Mouse (Mus musculus): ENCODE data around the gene Rad21l.

Gene Rad21l

DNA sequence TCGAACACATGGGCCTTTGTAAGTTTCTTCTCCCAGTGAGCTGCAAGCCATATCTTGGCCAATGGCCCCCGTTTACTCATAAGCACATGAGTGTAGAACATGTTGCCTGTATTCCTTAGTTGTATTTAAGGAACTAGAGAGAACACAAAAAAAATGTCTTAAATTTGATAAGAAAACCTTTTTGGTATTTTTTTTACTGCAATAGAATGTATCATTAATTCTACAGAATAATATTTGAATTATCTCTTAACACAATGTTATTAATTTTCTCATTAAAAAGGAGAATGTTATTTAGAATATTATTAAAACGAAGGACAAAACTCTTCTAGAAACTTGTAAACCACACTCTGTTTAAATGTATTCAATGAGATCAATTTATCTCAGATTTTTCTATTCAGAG, at the start of gene Rad21l:
Gene Rad21l (minus strand): TSS at position 101 of the 400 bp plus-strand sequence.
- DNase-seq = no peak

DNA sequence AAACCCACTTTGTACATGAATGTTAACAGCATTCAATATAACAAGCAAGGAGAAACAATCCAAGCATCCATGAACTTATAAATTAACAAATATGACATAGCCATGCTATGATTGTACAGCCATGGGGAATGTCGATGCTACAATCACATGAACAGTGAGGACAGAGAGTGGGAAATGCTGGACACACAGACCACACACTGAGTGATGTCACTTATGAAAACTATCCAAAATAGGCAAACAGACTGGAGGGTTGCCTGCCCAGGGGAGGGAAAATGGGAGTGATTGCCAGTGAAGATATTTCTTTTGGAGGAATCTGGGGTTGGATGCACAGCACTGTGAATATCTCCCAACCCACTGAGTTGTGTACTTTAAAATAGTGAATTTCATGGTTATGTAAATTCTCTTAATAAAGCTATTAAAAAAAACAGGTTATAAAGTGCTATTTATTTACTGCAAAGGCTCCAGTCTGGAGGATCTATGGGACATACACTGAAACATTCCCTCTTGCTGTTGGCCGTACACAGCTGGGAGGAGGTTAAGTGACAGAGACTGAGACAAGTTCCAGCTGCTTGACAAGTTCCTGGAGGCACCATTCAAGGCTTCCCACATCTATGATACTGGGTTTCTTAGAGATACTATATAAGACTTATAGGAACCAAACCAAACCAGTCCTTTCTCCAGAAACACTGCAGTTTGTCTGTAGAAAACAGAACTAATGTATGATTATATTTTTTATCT, 48.2 kb upstream of the Rad21l start:
- no peak for DNase-seq

DNA sequence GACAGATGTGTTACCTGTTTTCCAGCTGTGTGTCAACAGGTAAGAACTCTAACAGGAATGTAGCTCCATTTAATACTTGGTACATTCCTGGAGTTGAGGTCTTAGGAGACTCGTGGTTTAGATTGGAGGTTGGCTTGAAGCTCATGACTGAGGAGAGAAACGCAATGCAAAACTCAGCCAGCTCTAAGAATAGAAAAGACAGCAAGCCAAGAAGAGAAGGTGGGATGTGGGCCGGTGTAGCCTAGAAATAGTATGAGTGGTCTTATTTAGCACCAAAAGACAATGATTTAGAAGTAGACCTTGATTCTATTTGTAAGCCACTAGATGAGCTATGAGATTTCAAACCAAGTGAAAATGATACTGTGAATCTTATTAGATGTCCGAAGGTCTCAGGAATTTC, 47.2 kb upstream of the Rad21l start:
- DNase-seq = no peak

DNA sequence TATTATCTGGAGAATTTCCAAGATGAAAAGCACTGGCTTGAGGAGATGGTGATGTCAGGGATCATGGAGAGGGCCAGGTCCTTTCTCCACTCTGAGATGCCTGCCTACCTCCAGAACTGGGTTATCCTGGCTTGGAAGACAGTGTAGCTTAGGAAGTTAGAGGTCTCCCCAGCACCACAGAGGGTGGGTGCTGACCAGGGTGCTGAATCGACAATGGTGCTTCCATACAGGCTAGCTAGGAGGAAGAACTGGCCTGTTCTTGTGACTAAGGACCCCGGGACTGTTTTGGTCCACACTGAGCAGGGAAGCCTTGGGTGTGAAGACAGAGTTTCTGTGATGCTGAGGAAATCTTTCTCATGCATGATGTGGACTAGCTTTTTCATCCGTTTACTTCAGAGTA, 44.3 kb upstream of the Rad21l start:
- DNase-seq = peak; percentile 17

DNA sequence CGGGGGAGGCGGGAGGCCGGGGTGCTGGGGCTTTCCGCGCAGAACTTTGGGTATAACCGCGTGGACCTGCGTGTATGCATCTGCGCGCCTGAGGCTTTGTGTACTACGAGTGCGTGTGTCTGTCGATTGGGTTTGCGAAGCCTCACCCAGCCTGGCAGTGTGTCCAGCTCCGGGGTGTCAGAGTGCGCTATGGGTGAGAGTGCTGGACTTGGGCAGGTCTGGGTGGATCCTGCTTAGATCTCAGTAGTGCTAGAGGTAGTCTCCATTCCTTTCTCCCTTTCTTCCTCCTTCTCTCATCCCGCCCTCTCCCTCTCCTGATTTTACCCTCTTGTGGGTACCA, 34.5 kb upstream of the Rad21l start:
- peak; percentile 58 for DNase-seq

DNA sequence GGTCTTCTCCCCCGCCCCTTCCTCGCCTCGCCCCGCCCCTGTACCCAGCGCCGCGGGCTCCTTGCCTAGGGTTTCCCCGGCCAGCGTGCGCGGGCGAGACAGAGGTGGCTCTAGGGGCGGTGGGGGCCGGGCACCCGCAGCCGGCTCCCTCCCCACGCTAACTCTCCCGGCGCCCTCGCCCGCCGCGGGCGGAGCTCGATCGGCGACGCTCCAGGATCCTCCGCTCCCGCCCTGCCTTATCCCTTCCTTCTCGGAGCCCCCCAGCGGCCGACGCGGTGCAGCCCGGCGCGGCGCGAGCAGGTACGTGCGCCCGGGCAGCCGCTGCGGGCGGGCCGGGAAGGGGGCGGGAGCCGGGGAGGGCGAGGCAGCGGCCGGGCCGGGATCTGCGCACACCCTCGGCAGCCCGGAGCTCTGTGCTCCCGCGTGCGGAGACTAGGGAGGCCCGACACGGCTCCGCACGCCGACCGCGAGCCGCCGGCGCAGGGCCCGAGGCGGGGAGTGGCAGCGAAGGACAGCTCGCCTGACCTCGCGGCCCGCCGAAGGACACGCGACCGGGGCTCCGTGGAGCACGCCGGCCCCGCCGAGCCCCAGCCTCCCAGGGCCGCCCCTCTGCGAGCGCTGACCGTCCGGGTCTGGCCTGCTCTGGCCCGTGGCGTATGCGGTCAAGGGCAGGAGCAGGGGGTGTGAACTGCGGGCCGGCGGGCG, 34.0 kb upstream of the Rad21l start:
- peak; percentile 77 for DNase-seq

DNA sequence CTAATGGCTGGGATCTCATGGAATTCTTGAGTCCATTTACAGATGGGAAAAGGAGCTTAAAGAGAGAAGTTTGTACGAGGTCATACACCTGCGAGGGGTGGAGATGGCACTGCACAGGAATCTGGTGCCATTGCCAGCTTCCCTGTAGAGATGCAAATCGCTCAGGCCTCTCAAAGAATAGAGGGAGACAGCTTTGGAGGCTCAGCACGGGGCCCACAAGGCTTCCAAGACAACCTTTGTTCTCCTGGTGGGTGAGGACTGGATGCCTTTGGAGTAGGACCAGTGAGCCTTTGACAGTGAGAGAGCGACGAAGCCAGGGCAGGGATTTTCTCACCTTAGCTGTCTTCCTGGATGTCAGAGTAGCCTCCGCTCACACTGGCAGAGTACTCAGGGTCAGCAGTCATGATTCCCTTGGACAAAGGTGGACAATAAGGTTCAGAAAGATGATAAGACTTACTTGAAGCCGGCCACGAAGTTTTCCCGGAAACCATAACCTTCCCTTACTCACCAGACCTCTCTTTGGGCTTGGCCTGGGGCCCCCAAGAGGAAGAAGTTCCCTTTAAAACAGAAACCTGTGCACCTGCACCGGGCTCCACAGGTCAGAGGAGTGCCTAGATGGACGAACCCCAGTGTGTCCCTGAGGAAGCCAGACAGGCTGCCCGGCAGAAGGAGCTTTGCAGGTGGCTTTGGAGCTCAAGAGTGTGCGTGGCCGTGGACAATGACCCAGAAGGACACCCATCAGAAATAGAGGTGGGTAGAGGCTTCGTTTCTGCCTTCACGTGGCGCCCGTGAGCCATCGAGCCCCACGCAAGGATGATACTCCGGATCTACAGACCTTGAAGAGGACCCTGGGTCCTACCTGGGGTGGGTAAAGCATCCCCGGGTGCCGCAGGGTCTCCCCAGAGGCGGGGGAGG, 33.2 kb upstream of the Rad21l start, which contains the start of gene Tmem74b:
Gene Tmem74b (plus strand): TSS at position 778 of the 915 bp plus-strand sequence.
- peak; percentile 7 for DNase-seq

DNA sequence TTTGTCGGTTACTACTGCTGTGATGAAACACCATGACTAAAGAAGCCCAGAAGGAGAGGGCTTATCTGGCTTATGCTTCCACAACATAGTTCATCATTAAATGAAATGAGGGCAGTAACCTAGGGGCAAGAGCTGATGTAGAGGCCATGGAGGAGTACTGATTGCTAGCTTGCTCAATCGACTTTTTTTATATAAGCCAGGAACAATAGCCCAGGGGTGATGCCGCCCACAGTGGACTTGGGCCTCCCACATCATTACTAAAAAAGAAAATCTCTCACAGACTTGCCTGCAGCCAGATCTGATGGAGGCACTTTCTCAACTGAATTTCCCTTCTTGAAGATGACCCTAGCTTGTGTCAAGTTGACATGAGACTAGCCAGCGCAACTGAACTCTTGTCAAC, 14.6 kb upstream of the Rad21l start:
- no peak for DNase-seq

DNA sequence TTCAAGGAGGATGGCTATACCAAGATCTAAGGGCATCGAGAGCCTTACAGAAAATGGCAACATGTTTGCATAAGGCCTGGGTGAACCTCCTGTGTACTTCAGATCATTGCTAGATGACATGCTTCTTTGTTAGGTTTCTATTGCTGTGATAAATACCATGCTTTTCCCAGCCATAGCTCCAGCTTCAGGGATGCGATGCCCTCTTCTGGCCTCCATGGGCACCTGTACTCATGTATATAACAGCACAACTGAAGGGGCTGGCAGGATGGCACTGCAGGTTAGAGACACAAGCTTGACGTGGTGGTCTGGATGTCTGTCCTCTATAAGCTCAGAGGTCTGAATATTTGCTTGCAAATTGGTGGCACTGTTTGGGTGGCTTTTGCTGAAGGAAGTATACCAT, 14.0 kb upstream of the Rad21l start:
- DNase-seq = peak; percentile 59

DNA sequence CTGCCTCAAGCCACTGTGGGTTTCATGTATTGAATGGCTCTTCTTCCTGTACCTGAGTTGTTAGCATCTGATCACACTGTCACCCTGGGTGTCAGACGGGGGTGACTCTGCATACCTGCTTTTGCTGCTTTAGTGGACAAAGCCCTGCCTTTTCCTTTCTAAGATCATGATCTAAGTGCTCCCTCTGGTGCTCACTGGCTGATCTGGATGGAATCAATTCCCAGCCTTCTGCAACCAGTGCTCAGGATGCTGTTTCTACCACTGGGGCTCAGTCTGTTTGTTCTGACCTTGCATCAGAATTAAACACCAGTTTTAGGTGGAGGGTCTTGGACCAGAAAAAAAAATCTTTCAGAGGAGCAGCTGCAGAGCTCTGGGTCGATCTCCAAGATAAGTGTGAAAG, 7.9 kb upstream of the Rad21l start:
- peak; percentile 12 for DNase-seq

DNA sequence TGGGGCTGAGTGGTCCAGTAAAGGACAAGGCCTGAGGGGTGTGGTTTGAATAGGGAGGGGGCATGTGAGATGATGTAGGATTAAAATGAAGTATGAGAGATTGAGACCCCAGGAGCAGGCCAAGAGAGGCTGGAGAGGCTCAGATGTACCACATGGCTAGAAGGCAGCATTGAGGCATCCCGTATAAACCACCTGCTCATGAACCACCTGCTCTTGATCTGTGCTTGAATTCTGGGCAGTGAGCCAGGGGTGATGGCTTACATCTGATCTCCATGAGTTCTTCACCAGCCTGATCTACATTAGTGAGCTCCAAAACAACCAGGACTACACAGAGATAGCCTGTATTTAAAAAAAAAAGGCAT, 2.6 kb upstream of the Rad21l start:
- DNase-seq = peak; percentile 21

DNA sequence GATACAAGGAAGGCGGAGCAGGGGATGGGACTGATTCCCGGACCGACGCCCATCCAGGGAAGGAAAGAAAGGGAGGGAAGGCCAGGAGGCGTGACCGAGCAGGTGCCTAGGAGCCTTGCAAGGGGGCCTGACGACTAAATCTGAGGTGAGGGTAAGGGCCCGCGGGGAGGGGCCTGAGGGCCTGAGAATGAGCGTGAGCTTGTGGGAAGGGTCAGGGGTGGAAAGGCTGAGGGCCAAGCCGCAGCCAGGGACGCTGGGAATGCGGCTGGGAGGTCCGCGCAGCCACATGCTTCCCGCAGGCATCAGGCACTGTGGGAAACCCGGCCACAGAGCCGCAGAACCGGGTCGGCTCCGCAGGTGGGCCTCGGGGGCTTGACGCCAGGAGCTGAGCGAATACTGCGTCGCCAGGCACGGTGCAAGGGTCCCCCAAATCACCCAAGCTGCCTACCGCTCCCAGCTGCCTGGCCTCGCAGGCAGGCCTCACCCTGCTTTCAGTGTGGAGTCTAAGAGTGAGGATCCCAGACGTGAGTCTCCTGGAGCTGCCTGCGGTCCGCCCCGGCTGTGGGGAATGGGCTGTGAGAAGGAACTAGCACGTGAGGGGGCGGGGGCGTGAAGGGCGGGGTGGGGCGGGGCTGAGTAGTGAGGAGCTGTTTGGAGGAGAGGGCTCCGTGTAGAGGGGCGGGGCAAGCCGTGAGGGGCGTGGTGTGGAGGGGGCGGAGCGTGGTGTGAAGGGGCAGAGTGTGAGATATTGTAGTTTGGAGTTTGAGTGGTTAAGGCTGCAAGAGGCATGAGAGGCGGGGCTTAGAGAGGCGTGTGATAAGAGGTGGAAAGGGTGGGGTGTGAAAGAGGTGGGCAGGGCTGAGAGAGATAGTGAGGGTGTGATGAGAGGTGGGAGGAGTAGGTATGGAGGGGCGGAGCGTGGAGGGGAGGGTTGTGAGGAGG, 2.0 kb upstream of the Rad21l start:
- DNase-seq = peak; percentile 24

DNA sequence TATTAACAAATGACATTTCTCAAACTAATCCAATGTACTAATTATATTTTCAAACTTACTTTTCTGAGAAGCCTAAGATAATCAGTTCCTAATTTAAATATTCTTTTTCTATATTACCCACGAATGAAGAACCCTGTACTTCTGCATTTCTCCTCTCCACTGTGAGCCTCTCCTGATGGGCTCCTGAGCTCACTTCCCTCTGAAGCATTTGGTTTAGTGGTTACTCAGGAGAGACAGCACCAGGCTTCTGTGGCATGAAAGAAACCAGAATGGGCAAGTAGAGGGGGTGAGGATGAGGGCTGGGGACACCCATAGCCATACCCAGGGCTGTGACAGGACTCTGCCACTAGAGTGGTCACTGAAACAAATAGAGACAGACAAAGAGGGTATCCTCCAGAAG, 16.3 kb downstream of the Rad21l start:
- no peak for DNase-seq

DNA sequence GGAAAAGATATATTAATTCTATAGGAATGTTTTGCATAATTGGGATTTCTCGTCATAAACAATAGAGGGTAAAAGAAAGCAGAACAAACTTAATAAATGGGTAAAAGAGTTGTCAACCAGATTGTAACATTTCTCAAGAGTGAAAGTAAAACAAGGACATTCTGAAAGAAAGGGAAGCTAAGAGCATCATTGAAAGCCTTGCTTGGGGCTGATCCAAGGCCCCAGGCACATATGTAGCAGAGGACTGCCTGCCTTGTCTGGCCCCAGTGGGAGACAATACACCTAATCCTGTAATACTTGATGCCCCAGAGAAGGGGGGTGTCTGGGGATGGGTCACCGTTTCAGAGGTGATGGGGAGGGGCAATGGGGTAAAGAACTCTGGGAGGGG, 32.3 kb downstream of the Rad21l start:
- DNase-seq = no peak

DNA sequence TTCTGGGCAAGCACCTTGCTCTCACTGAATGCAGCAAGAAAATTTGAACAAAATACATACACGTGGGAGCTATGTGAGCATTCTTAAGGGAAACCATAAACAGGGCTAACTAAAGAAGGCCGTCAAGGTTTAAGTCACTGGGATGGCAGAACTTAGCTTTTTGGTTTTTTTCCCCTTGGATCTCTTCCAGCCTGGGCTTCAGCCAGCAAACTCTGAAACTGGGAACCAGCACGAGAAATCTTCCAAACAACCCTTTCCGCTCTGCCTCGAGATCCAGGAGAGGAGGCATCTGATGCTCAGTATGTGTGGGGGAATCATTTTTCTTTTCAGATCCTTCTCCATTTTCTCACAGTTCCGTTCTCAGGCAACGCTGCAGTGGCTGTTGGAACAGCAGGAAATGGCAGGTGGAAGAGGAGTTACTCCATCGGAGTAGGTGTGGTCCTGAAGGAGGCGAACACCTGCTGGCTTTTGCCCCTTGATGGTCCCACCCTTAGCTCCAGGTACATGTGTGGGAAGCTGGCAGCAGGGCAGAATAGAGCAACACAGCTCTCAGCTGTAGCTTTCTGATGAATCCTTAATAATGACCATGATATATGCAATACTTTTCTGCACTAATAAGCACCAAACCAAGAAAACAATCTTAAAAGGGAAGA, 32.8 kb downstream of the Rad21l start:
- DNase-seq = no peak

DNA sequence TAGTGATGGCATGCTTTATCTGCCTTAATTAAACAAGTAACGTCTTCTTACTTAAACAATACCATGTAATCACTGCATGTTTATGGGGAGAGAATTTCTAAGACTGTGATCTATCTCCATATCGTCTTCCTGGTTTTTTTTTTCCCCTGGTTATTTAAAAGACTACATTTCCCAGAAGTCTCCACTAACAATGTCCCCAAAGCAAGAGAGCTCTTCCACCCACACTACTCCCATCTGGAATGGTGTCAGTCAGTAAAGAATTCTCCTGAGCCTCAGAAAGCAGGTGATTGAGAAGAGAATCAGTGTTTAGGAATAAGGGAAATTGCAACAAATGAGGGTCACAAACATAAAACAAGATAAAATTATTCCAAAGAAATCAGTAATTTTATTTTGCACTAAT, 33.4 kb downstream of the Rad21l start:
- peak; percentile 39 for DNase-seq

DNA sequence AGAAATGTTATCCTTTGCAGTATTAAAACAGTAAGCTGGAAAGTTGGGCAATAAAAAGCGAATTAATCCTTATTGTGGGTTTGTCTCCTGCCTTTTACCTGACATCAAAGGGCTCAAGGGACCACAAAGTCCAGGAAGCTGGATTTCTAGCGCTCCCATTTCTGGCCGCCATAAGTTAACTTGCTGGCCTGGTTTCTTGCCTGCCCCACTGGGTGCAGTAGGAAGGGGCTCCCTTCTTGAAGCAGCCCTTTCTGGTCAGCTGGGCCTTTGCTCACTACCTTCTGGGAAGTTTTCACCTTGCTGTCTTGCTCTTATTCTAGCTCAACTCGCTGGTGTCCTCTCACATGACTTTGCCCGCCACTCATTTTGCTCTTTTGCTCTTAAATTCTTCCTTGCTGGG, 35.4 kb downstream of the Rad21l start:
- DNase-seq = no peak

DNA sequence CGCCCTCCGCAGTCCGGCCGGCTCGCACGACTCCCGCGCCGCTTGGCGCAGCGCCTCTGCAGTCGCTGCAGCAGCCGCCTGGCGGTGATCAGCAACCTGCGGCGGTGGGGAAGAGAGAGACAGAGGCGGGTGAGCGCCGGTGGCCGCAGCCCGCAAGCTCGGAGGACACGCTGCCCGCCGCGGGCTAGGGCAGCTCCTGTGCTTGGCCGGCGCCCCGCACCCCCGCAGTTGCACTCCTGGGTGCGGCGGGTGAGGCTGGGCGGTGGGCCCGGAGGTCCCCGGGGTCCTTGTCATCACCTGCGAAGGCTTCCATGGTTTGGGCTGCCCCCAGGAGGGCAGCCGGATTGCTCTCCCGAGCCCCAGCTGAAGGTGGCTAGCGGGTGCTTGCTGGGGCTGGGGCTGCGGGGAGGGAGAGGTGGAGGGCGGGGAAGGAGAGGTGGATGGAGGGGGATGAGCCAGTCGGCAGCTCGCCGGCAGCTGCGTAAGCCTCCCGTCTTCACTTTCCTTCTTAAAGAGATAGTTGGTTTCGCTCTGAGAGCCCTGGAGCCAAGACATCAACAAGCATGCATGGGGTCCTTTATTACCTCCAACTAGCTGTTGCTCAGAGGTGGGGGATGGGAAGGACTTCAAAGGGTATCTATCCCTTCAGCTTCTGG, 36.0 kb downstream of the Rad21l start, which contains the start of gene Snph:
Gene Snph (minus strand): TSS at position 435 of the 656 bp plus-strand sequence.
- DNase-seq = peak; percentile 77

DNA sequence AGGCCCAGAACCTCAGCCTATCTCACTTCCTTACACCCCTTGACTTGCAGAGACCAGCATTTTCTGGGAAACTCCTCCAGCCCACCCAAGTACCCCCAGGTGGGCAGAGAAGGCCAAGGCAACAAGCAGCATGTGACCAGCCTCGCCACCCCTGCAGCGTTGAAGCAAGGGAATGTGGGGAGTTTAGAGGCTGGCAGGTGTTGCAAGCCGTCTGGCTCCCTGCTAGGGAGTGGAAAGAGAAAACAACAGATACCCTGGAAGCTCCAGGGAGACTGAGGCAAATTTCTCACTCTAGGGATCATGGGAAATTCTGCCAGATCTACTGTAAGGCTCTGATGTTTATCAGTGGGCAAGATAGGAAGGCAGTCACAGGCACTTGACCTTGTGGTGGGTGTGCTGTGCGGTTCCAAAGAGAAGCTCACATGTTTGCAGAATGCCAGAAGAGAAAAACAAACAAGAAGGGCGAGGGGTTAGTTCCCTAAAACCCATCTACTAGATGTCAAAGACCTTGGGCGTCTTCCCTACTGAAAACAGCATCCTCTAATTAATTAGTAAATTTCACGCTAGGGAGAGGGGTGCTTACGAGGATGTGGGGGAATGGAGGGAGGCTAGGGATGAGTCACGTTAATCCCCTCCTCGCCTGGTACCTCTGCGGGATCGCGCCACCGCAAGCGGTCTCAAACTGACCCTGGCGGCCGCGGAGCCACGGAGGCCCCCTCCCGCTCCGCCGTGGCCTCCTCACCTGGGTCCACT, 36.8 kb downstream of the Rad21l start:
- no peak for DNase-seq

DNA sequence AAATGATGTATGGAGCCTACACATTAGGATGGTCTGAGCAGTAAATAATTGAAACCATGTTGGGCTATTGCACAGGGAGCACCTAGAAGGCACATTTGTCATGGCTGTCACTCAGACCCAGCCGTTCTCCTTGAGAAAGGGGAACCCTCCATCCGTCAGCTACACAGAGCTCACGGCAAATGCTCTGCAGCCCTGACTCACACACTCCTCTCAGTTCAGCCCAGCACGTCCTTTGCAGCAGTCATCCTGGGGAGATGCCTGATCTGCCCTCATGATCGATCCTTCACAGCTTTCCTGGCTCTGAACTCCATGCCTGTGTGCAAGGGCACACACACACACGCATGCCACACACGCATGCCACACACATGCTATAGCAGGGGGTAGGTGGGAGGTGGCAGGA, 39.0 kb downstream of the Rad21l start:
- DNase-seq = no peak

DNA sequence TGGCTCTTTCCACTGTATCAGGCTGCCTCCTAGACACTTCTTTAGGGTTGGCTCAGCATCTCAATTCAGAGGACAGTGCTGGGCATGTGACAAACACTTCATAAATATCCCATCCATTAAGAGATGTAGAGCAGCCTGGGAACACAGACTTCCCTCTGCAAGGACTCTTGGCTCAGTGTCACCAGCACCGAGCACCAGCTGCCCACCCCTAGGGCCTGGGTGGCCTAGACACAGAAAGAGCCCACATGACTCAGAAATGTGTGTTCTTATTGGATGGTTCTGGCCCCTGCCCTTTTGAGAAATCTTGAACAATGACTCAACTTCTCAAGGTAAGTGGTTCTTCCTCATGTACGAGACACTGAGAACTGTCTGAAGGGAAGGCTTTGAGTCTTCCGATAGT, 40.3 kb downstream of the Rad21l start:
- no peak for DNase-seq
